Mouse (Mus musculus): ENCODE measurements at regions not wholly inside any gene's neighbourhood (a gene's known extent, or its start where the extent isn't known, plus 50 kb on each side); places are given as distances from the start of the nearest gene placed in this dataset.

DNA sequence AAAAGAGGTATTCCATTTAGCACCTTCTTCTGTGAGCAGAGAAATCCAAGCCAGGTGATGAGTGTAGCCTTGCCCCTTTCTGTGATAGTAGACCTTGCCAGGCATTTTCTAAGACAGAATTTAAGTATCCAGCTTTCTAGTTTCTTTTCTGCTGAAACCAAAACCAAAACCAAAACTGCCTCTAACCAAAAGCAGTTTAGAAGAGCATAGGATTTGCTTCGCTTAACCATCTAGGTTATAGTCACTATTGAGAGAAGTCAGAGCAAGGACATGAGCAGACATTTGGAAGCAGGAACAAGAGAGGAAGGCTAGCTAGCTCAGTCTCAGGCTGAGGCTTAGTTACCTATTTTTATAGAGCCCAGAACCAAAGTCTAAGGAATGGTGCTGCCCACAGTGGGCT lies 354.8 kb upstream of the Prickle1 start:
- H3K4me1 ChIP-seq: no peaks in the 10 kb centered on the region
- no peak overlapping the region for H3K4me3 ChIP-seq (replicated peaks)
- no peaks in the 10 kb centered on the region for H3K27me3 ChIP-seq (replicated peaks)
- H3K9me3 ChIP-seq: peaks cover under 1% of the 10 kb centered on the region
- no peaks in the 10 kb centered on the region for H3K36me3 ChIP-seq (replicated peaks; ENCODE audit: low read length)
- TF ChIP-seq FLI1 (IDR thresholded peaks at IDR 0.05; ENCODE audit: low read length) (no peak), GATA1 (IDR thresholded peaks at IDR 0.05; ENCODE audit: borderline replicate concordance, low read length) (no peak)

DNA sequence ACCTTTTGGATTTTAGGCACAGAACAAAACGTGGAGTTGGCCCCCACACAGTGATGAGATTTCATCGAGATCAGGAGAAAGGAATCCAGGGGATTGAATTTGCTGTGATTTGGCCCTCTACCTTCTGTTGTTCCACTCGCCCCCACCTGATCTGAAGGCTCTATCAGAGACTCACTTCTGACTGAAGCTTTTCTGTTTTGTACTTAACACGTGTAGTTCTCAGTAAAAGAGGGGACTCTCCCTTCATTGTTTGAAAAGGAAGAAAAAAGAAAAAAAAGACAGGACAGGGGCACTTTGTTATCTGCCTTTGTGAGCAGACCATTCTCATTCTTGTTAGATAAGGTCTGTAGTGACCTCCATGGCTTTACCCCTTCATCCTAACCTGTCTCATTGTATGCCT lies 353.2 kb upstream of the Prickle1 start:
- Histone ChIP-seq H3K27me3 (replicated peaks) (no peaks in the 10 kb centered on the region), H3K36me3 (replicated peaks; ENCODE audit: low read length) (no peaks in the 10 kb centered on the region), H3K9me3 (no peaks in the 10 kb centered on the region), H3K4me3 (replicated peaks) (no peak overlapping the region), H3K4me1 (no peaks in the 10 kb centered on the region)
- no peak for TF ChIP-seq GATA1 (IDR thresholded peaks at IDR 0.05; ENCODE audit: borderline replicate concordance, low read length)
- no peak for TF ChIP-seq FLI1 (IDR thresholded peaks at IDR 0.05; ENCODE audit: low read length)

- no peaks in the 10 kb centered on the region; the same call in 1 of the 2 replicates for H3K4me1 ChIP-seq
- no peak overlapping the region for H3K4me3 ChIP-seq (replicated peaks)
- no peaks in the 10 kb centered on the region for H3K27me3 ChIP-seq (replicated peaks)
- no peaks in the 10 kb centered on the region for H3K36me3 ChIP-seq (replicated peaks; ENCODE audit: low read length)
- 0 out of 2 replicates have a peak, but pooled peaks cover 4% of the 10 kb centered on the region for H3K9me3 ChIP-seq
- TF ChIP-seq FLI1 (IDR thresholded peaks at IDR 0.05; ENCODE audit: low read length) (no peak), GATA1 (IDR thresholded peaks at IDR 0.05; ENCODE audit: borderline replicate concordance, low read length) (no peak)
Observed at GRCm38 (mm10) chr15:93943545-93943944, 347.9 kb upstream of the Prickle1 start.

GRCm38 (mm10) chr15:93932971-93933496 lies 337.3 kb upstream of the Prickle1 start:
- no peak overlapping the region for H3K4me3 ChIP-seq (replicated peaks)
- H3K36me3 ChIP-seq (replicated peaks; ENCODE audit: low read length): no peaks in the 10 kb centered on the region
- H3K9me3 ChIP-seq: peaks cover 16% of the 10 kb centered on the region; the same call in 1 of the 2 replicates
- no peaks in the 10 kb centered on the region for H3K27me3 ChIP-seq (replicated peaks)
- no peaks in the 10 kb centered on the region for H3K4me1 ChIP-seq
- no peak for TF ChIP-seq GATA1 (IDR thresholded peaks at IDR 0.05; ENCODE audit: borderline replicate concordance, low read length)
- TF ChIP-seq FLI1 (IDR thresholded peaks at IDR 0.05; ENCODE audit: low read length): no peak

- no peak for TF ChIP-seq FLI1 (IDR thresholded peaks at IDR 0.05; ENCODE audit: low read length)
- TF ChIP-seq GATA1 (IDR thresholded peaks at IDR 0.05; ENCODE audit: borderline replicate concordance, low read length): no peak
- peaks cover 3% of the 10 kb centered on the region for H3K27me3 ChIP-seq (replicated peaks)
- H3K4me1 ChIP-seq: 0 out of 2 replicates have a peak, but pooled peaks cover 5% of the 10 kb centered on the region
- H3K4me3 ChIP-seq (replicated peaks): no peak overlapping the region
- H3K36me3 ChIP-seq (replicated peaks; ENCODE audit: low read length): no peaks in the 10 kb centered on the region
- peaks cover 11% of the 10 kb centered on the region; the same call in 1 of the 2 replicates for H3K9me3 ChIP-seq
Observed at GRCm38 (mm10) chr15:93926842-93927241, 331.2 kb upstream of the Prickle1 start.

GRCm38 (mm10) chr15:93926262-93926661 lies 330.6 kb upstream of the Prickle1 start:
- H3K9me3 ChIP-seq: peaks cover 11% of the 10 kb centered on the region; the same call in 1 of the 2 replicates
- 0 out of 2 replicates have a peak, but pooled peaks cover 6% of the 10 kb centered on the region for H3K4me1 ChIP-seq
- no peak overlapping the region for H3K4me3 ChIP-seq (replicated peaks)
- TF ChIP-seq FLI1 (IDR thresholded peaks at IDR 0.05; ENCODE audit: low read length) (no peak), GATA1 (IDR thresholded peaks at IDR 0.05; ENCODE audit: borderline replicate concordance, low read length) (no peak)
- peaks cover 3% of the 10 kb centered on the region for H3K27me3 ChIP-seq (replicated peaks)
- H3K36me3 ChIP-seq (replicated peaks; ENCODE audit: low read length): no peaks in the 10 kb centered on the region

DNA sequence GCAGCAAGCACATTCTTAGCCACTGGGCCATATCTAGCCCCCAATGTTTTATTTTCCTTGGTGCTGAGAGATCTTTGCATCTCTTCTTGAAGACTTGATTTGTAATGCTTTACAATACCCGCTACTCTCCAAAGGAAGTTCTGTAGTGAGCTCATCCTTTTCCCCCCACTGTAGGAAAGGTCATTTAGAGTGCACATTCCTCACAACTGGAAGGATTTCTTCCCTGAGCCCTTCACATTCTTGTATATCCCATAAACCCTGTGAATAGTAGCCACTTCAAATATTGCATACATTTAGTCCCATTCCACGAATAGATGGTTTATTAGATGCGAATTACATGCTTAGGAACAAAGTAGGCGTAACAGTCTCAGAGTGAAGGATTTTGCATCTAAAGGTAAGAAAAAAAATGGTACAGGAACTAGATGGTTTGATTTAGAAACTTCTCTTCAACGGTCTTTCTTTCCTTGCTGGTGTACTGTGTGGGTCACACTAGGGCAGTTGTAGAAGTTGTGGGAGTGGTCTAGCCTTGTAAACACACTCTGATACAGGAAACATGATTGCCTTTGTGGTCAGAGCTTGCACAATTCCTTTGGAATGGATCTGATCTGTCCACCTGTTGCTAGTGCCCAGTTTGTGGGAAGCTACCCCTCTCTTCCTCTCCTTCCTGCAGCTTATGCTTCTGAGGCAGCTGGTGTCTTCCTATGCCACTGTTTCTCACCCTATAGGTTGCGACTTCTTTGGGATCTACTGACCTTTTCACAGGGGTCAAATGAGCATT lies 326.0 kb upstream of the Prickle1 start:
- peaks cover 3% of the 10 kb centered on the region for H3K27me3 ChIP-seq (replicated peaks)
- peaks cover 7% of the 10 kb centered on the region for H3K4me1 ChIP-seq
- no peak overlapping the region for H3K4me3 ChIP-seq (replicated peaks)
- TF ChIP-seq GATA1 (IDR thresholded peaks at IDR 0.05; ENCODE audit: borderline replicate concordance, low read length) (no peak), FLI1 (IDR thresholded peaks at IDR 0.05; ENCODE audit: low read length) (no peak)
- peaks cover 8% of the 10 kb centered on the region; the same call in 1 of the 2 replicates for H3K9me3 ChIP-seq
- no peaks in the 10 kb centered on the region for H3K36me3 ChIP-seq (replicated peaks; ENCODE audit: low read length)

DNA sequence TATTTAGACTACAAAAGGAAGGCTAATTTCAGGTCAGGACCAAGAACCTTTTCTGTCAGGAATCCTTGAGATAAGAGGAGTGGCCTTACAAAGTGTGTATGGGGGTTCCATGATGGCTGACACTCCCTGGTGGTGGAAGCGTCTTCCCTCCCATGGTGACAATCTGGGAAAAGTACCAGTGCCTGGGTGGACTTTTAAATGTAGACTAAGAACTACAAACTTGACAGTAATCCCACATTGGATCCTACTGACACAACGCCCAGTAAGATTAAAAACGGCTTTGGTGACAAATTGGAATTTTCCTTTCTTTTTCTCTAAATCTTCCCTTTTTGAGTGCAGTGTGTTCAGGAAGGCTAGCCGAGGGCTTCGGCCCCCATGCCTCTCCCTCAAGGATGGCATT lies 325.3 kb upstream of the Prickle1 start:
- Histone ChIP-seq H3K27me3 (replicated peaks) (peaks cover 3% of the 10 kb centered on the region), H3K36me3 (replicated peaks; ENCODE audit: low read length) (no peaks in the 10 kb centered on the region), H3K9me3 (peaks cover 8% of the 10 kb centered on the region; the same call in 1 of the 2 replicates), H3K4me3 (replicated peaks) (no peak overlapping the region), H3K4me1 (peaks cover 7% of the 10 kb centered on the region)
- TF ChIP-seq FLI1 (IDR thresholded peaks at IDR 0.05; ENCODE audit: low read length): no peak
- no peak for TF ChIP-seq GATA1 (IDR thresholded peaks at IDR 0.05; ENCODE audit: borderline replicate concordance, low read length)

GRCm38 (mm10) chr15:93919577-93919976 lies 323.9 kb upstream of the Prickle1 start:
- H3K27me3 ChIP-seq (replicated peaks): no peaks in the 10 kb centered on the region
- no peak for TF ChIP-seq FLI1 (IDR thresholded peaks at IDR 0.05; ENCODE audit: low read length)
- no peak overlapping the region for H3K4me3 ChIP-seq (replicated peaks)
- peaks cover 11% of the 10 kb centered on the region; the same call in 1 of the 2 replicates for H3K9me3 ChIP-seq
- H3K36me3 ChIP-seq (replicated peaks; ENCODE audit: low read length): no peaks in the 10 kb centered on the region
- H3K4me1 ChIP-seq: peaks cover 7% of the 10 kb centered on the region

- Histone ChIP-seq H3K36me3 (replicated peaks; ENCODE audit: low read length) (no peaks in the 10 kb centered on the region), H3K4me3 (replicated peaks) (no peak overlapping the region), H3K9me3 (peaks cover 11% of the 10 kb centered on the region; the same call in 1 of the 2 replicates), H3K4me1 (peaks cover 11% of the 10 kb centered on the region), H3K27me3 (replicated peaks) (no peaks in the 10 kb centered on the region)
- no peak for TF ChIP-seq FLI1 (IDR thresholded peaks at IDR 0.05; ENCODE audit: low read length)
- TF ChIP-seq GATA1 (IDR thresholded peaks at IDR 0.05; ENCODE audit: borderline replicate concordance, low read length): no peak
Observed at GRCm38 (mm10) chr15:93916856-93917255, 321.2 kb upstream of the Prickle1 start.
